Mouse (Mus musculus) brown adipose tissue, adult 24 weeks (tissue): Measurements from ENCODE around the gene Arrb1. TPM values are rescaled to one million over a fixed set of nuclear protein-coding genes. Genes with fewer than 3 reads are reported as not detected.

ENCODE experiments used
- H3K27ac ChIP-seq: fragments of 200-500 bp; replicated peaks from 2 replicates; pipeline ENCODE4 v1.5.1; 2012; ENCODE audit warnings: low read depth, mild to moderate bottlenecking, low read length
- H3K4me1 ChIP-seq: fragments of 200-500 bp; 2 replicates; pipeline ENCODE4 v1.6.1; 2012; ENCODE audit warnings: low read length, mixed read lengths; ENCODE audit not compliant: control insufficient read depth, insufficient read depth, insufficient read length
- H3K4me3 ChIP-seq: fragments of 200-500 bp; 2 replicates; pipeline ENCODE4 v1.5.1; 2012; ENCODE audit warnings: low read depth, mild to moderate bottlenecking, low read length, moderate library complexity; ENCODE audit not compliant: insufficient read depth
- polyA plus RNA-seq: library from polyadenylated mRNA; stranded (reverse); fragments of >200 nt; gene quantifications from 2 replicates; pipeline ENCODE4 v1.2.4, GENCODE M21; 2012; ENCODE audit not compliant: missing spikeins, insufficient read depth, insufficient read length

Arrb1 gene
- polyA plus RNA-seq, 1 experiment = 14.7 TPM

DNA sequence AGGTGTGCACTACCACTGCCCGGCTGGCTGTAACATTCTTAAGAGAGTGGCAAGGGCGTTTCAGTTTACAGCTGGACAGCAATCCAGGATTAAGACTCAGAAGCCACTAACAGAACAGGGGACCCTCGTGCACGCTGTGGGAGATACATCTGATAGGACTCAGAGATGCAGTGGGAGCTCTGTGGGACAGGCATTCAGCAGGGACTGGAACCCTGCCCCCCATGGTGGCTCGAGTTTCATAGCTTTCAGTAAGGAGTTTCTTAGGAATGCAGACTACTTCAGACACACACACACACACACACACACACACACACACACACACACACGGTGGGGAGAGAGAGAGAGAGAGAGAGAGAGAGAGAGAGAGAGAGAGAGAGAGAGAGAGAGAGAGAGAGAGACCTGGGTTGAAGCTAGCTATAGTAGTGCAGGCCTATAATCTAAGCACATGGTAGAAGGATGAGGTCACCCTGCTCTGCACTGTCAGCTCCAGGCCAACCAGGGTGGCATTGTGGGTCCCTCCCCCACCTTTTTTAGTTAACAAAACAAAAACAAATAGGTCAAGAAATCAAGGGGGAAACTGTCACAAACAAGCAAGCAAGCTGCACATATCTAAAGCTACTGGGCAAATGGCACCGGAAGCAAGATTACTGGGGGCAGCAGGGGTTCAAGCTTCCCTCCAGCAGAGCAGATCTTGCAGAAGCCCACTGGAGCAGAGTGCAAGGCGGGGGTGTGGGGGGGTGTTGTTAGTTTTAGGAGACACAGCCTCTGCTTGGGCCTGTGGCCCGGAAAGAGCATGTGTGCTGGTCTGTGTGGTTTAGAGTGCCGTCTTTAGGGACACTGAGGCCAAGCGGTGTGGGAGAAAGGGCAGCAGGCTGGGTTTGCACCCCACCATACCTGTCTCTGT lies 12.6 kb downstream of the Arrb1 start:
- peaks cover 25% of the 10 kb centered on the region for H3K4me1 ChIP-seq
- no peak overlapping the region for H3K4me3 ChIP-seq
- peak overlapping the region; percentile 20; the same call in 1 of the 2 replicates for H3K27ac ChIP-seq

DNA sequence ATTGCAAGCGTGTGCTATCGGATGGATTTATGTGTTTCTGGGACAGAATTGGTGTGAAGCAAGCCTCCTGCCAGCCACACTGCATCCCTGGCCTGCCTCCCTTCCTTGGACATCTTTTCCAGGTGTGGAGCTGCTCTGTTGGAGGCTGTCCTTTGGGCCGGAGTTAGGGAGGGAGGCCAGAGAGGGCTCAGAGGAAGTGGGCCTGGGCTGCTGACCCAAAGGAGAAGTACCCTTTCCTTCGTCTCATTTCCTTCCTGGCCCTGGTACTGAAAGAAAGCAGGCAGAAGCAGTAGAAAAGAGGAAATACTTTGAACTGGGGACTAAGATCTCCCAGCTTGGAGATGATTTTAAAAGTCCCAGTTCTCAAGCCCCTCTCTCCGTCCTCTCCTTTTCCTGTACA lies 14.4 kb downstream of the Arrb1 start:
- H3K27ac ChIP-seq = peak overlapping the region; percentile 71
- no peak overlapping the region for H3K4me3 ChIP-seq
- peaks cover 23% of the 10 kb centered on the region for H3K4me1 ChIP-seq

DNA sequence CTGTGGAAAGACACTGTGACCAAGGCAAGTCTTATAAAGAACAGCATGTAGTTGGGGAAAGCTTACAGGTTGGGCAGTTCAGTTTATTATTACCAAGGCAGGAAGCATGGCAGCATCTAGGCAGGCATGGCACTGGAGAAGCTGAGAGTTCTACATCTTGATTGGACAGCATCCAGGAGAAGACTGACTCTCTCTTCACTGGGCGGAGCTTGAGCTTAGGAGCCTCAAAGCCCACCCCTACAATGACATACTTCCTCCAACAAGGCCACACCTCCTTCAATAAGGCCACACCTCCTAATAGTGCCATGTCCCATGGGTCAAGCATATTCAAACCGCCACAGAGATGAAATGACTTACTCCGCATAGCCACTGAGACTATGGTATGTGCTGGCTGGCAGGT lies 16.4 kb downstream of the Arrb1 start:
- Histone ChIP-seq H3K4me3 (no peak overlapping the region), H3K4me1 (peaks cover 6% of the 10 kb centered on the region; the same call in 1 of the 2 replicates), H3K27ac (no peak overlapping the region)

DNA sequence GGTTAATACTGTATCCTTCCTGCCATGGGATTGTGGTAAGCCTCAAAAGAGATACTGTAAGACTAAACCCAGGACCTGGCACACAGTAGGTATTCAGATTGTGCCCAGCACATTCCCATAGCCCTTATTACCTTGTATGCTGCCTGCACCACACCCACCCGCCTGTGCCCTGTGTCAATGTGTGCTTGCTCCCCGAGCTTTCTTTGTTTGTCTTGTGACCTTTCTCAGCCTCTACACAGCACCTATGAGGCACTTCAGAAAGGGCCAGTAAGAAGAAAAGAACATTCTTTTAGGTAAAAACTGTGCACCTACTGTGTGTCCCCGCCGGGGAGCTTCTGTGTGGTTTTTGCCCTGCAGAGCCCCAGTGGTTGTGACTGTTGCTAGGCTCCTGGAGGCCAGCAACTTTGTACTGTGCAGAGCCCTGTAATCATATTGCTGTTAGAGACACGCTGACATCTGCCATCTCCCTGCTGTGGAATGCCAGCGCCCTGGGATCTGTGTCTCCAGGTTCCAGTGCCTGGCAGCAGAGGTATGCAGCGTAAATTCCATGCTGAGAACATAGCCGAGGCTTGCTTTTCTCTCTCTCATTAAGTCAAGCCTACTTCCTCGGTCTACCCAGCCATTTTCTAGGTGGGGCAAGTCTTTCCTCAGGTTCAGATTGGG lies 18.1 kb downstream of the Arrb1 start:
- Histone ChIP-seq H3K4me3 (no peak overlapping the region), H3K27ac (no peak overlapping the region), H3K4me1 (peaks cover 6% of the 10 kb centered on the region; the same call in 1 of the 2 replicates)

DNA sequence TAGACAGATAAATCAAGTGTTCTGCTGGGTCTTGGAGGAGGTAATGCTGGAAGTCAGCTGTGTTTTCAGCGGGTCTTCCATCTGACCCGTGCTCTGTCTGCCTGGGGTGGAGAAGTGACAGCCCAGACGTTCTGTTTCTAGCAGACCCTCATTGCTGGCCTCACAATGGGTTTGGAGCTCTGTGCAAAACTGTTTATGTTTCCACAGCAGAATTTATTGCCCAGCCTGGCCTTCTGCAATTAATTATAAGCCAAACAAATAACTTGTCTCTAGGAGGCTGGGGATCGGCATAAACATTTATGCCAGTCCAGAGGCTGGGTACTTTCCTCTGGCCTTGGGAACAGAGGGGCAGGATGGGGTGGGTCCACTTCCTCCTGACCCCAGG lies 18.6 kb downstream of the Arrb1 start:
- no peak overlapping the region for H3K4me3 ChIP-seq
- no peak overlapping the region for H3K27ac ChIP-seq
- peaks cover 5% of the 10 kb centered on the region; the same call in 1 of the 2 replicates for H3K4me1 ChIP-seq

DNA sequence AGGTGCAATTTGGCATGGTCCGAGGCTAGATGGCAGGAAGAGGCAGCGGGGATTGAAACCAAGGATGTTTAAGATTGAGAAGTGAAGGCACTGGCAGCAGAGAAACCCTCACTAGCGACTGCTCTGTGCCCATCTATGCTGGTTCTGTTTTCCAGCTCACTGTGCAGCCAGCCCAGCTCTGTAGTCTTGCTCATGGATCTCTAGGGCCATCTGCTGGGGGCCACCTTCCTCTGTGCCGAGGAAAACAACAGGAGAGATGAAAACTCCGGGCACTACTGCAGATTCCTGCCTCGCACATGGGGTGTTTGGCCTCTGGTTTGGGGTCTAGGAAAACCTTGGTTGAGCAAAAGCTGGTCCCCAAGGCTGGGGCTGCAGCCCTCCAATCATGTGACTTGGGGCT lies 20.6 kb downstream of the Arrb1 start:
- Histone ChIP-seq H3K4me1 (peaks cover 3% of the 10 kb centered on the region; the same call in 1 of the 2 replicates), H3K4me3 (no peak overlapping the region), H3K27ac (no peak overlapping the region)

DNA sequence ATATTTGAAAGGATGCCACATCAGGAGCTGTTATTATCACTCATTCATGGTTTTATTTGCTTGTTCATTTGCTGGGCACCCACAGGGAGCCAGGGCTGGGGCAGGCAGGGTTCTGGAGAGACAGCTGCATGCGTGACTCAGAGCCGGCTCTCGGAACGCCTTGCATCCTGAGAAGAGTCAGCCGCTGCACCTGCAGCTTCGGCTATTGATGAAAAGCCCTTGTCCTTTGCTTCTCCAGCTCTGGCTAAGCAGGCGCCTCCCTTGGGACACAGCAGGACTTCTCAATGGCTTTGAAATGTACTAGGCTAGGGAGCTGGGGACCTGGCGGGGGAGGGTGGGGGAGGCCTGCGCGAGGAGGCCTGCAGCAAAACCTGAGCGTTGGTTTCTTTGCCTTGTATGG lies 23.8 kb downstream of the Arrb1 start:
- peaks cover 16% of the 10 kb centered on the region for H3K4me1 ChIP-seq
- no peak overlapping the region for H3K4me3 ChIP-seq
- H3K27ac ChIP-seq = no peak overlapping the region

DNA sequence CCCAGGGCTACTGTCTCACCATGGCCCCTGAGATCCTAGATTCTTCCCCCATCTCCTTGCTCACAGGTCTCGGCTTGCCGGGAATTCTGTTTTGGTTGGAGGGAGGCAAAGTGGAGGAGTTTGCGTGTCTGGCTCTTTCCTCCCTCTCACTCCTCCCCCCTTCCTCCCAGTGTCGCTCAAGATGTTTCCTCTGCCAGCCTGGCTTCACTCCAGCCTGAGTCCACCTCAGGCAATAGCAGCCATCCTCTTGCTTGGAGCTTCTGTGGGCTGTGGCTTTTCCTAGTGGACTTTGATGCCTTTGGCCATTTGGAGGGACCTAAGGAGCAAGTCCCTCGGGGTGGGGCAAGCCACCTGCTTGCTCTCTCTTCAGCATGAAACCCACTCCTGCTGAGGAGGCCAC lies 27.2 kb downstream of the Arrb1 start:
- Histone ChIP-seq H3K4me1 (peaks cover 16% of the 10 kb centered on the region), H3K27ac (no peak overlapping the region), H3K4me3 (no peak overlapping the region)

DNA sequence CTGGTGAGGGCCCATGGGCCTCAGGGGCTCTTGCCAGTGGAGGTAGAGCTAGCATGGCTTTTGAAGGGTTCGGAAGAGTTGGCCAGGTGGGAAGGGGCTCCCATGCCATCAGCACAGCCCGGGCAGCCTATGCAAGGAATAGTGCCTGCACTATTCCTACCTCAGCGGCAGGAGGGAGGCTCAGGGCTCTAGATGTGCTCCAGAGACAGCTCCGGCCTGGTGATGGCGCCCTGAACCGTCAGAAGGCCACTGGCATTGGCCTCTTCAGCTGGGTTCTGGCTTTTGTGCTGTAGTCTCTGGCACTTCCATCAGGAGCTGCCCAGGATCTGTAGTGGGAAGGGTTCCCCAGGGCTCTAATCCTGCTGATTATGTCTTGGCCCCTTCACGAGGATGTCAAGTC lies 28.0 kb downstream of the Arrb1 start:
- Histone ChIP-seq H3K27ac (no peak overlapping the region), H3K4me1 (peaks cover 16% of the 10 kb centered on the region), H3K4me3 (no peak overlapping the region)

DNA sequence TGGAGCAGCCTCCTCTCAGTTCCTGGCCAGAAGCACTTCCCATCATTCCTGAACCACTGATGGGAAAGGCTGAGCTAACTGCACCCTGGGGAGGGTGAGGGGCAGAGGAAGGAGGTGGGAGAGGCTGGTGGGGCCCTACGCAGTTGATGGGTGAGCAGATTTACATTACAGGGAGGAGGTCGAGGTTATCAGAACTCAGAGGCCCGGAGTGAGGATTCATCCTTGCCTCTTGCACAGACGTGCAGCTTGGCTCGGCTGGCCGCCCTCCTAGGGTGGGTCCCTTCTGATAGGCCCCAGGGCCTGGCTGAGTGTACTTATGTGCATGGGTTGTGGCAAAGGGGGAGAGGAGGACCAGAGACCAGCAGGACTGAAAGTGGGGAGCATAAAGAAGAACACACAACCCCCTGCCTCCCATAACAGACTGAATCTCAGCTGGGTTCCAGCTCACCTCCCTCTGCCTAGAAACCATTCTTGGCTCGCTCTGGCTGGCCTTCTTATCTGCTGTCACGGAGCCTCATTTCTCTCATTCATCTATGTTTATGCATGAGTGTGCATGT lies 30.1 kb downstream of the Arrb1 start:
- Histone ChIP-seq H3K4me3 (no peak overlapping the region), H3K27ac (no peak overlapping the region), H3K4me1 (peaks cover 20% of the 10 kb centered on the region; the same call in 1 of the 2 replicates)

DNA sequence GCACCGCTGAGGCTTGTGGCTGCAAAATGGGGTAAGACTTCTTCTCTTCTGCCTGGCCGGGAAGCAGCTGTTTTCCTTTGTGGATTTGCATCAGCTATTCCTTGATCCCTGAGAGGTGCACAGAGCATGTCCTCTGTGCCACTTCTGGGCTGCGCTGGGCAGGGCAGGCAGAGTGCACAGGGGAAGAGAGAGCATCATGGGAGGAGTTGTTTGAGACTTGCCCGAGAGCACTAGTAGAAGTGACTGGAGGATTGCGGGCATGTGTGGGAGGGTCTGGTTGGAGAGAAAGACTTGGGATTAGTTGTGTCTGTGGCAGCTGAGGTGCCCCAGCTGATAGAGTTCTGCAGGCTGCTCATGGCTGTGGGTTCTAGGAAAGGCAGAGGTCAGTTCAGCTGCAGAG lies 35.4 kb downstream of the Arrb1 start:
- Histone ChIP-seq H3K4me1 (peaks cover 11% of the 10 kb centered on the region; the same call in 1 of the 2 replicates), H3K4me3 (peak overlapping the region; percentile 21; the same call in 1 of the 2 replicates), H3K27ac (no peak overlapping the region)

DNA sequence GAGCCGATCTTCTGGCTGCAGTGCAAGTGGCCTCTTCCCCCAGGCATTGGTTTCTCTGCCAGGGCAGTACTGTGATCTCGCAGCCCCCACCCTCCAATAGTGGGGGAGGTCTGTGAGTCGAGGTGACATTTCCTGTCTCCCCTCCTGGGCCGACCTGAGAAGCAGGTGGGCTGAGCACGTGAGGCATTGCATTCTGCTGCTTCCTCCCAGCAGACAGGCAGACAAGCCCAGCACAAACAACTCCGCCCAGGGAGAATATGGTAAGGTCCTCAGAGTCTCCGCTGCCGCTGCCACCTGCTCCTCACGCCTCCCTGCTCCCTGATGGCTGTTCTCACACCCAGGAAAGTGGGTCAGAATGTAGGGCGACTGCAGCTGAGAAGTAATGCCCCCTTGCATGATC lies 37.7 kb downstream of the Arrb1 start:
- Histone ChIP-seq H3K27ac (no peak overlapping the region), H3K4me3 (no peak overlapping the region), H3K4me1 (peaks cover 11% of the 10 kb centered on the region; the same call in 1 of the 2 replicates)

DNA sequence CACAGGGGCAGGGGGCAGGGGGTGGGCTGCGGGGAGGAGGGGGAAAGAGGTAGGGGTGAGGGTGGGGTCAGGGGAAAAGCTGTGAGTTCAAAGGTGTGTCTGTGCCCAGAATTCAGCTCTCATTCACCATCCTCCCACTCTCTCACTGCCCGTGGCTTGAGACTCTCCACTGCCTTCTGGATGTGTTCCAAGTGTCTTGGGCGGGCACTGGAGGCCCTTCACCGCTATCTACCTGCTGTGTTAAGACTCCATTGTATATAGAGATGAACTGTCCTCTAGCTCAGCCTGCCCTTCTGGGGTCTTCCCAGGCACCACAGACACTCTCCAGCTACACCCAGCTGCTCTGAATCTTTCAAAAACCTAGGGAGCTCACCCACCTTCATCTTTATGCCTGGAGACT lies 38.1 kb downstream of the Arrb1 start:
- Histone ChIP-seq H3K4me3 (no peak overlapping the region), H3K27ac (no peak overlapping the region), H3K4me1 (peaks cover 11% of the 10 kb centered on the region; the same call in 1 of the 2 replicates)

DNA sequence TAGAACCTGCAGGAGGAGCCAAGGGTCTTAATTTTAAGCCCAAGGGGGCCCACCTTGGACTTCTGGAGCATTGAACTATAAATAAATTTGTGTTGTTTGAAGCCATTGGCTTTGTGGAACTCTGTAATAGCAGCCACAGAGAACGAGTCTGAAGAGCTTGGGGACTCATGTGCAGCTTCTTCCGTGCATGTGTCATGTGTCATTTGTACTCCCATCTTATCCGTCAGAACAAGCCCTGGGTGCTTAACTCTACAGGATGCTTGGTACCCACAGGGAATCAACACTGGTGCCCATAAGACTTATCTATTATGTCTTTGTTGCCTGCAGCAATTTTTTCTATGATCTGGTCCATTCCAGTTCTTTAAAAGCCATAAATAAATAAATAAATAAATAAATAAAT lies 43.0 kb downstream of the Arrb1 start:
- H3K4me3 ChIP-seq = no peak overlapping the region
- peaks cover 9% of the 10 kb centered on the region; the same call in 1 of the 2 replicates for H3K4me1 ChIP-seq
- no peak overlapping the region for H3K27ac ChIP-seq

DNA sequence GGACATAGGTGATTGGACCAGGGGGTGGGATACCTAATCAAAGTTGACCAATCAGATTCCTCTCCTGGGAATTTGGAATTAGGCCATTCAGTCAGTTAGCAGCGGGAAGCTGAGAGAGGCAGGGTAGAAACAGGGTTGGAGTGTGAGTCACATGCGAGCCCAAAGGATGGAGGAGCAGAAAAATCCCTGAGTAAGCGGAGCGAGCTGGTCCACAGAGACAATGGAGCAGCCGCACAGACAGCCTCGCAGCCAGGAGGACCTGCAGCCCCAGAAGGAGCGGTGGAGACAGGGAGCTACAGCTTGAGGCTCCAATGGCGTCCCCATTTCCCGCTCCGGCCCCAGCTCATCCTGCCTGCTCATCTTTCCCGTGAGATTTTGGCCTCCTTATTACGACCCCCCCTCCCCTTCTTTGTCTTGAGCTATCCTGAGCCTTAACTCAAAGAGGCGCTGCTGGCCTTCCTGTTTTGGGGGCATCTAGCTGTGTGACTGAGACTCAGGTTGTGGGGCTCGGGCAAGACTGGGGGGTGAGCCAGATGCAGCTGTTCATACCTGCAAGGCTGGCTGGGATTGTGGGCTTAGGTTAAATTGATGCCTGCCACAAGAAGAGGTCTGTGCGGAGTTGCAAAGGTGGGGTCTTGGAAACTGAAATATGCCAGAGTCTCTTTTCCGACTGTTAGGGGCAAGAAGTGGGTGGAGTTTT lies 44.4 kb downstream of the Arrb1 start:
- Histone ChIP-seq H3K4me3 (no peak overlapping the region), H3K4me1 (peaks cover 9% of the 10 kb centered on the region; the same call in 1 of the 2 replicates), H3K27ac (no peak overlapping the region)
